Mouse (Mus musculus): Measurements from ENCODE around the gene Fbh1.

Fbh1 gene

DNA sequence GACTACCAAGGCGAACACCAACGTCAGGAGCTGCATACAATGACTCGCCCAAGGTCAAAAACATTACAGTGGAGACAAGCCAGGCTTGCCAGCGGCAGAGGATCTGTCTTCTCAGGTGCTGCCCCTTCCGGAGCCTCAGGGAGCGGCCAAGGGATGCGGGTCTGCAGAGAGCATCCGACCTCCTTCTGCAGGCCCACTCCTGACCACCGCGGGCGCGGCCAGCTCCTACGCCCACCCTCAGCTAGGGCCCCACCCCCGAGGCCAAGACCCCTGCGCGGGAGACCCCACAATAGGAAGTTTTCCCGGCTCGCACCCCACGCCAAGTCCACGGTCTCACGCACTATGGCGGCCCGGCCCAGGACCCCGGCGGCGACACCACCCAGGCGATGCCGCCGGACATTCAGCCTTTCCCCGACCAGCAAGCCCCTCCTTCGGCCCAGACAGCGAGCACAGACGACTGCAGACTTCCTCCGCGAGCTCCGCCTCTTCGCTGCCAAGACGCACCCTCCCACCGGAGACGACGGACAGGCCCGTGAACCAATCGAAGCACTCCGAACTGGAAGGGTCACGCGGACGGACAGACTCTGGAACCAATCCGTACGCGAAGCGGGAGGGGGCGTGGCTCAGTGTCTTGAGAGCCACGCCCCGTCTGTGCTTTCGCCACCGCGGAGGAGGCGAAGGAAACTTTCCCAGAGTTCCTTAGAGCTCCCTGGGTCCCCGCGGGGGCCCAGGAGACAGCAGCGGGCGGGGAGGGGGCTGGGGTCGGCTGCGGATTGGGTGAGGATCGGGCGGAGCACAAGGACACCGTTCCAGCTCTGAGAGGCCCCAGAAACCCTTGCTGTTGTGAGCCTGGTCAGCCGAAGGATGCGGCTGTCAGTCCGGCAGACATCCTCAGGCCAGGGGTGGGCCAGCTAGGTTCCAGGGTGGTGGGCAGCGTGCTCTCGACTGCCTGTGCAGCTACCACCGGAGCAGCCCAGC is at the start of gene Fbh1, which contains the start of gene Ankrd16:
Gene Fbh1, minus strand, starts transcription at position 492 of the 978 bp plus-strand sequence.
Gene Ankrd16, plus strand, starts transcription at position 786 of the 978 bp plus-strand sequence.
- DNase-seq (ENCODE audit: low spot score in 2 of 2) = peak; percentile 98 to 100

DNA sequence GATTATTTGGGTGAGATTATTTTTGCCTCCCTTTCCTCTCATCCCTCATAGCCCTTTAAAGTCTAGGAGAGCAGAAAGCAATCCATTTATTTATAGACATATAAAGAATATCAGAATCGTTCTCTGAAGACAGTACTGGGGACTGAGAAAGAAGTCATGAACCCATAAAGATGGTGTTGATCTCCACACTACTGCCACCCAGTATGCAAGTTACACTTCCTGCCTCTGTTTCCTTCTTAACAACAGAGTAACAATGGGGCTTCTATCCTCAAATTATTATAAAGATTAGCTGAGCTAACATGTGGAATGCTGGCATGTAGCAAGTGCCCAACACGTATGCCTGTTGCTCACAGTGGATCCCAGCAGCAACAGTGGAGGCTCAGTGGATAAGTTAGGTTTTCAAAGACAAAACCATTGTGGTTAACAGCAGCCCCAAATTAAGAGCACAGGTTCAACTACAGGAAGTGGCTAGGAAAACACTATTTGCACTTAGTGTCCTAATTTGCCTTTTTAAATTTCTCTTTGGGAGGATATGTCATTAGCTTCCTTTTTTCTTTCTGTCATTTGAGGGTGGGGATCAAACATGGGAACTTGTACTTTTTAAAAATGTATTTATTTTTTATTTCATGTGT is 24.0 kb upstream of the Fbh1 start:
- DNase-seq (ENCODE audit: low spot score in 2 of 2) = no peak

DNA sequence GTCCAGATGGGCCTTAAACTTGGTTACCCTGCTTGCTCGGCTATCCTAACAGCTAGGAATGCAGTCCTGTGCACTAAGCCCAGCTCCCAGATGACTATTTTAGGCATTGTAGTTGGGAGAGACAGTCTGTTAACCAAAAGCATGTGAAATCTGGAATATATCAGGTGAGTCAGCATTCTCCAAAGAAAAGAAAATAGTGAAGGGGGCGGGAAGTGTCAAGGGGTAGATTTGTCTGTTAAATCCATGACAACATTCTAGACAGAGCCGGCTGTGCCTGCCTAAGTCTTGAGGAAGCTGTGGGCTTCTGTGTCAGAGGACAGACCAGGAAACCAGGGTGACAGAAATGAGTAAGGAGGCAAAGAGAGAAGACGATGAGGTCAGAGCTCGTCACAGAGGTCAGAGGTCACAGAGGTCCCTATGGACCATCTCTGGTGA is 20.6 kb upstream of the Fbh1 start:
- DNase-seq (ENCODE audit: low spot score in 2 of 2) = no peak

DNA sequence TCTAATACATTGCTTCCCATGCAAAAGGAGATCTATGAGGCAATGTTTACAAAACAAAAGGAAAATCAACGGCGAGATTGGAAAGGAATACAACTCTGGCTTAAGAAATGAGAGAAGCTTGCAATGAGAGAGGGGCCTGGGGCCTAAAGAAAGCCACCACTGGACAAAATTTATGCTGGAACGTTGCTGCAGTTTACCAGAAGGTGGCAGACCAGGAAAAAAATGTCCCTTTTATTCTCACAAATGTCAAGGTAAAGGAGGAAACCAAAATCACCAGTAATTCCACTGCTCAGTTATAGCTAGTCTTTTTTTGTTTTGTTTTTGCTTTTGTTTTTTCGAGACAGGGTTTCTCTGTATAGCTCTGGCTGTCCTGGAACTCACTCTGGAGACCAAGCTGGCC is 17.3 kb upstream of the Fbh1 start:
- DNase-seq (ENCODE audit: low spot score in 2 of 2) = no peak

DNA sequence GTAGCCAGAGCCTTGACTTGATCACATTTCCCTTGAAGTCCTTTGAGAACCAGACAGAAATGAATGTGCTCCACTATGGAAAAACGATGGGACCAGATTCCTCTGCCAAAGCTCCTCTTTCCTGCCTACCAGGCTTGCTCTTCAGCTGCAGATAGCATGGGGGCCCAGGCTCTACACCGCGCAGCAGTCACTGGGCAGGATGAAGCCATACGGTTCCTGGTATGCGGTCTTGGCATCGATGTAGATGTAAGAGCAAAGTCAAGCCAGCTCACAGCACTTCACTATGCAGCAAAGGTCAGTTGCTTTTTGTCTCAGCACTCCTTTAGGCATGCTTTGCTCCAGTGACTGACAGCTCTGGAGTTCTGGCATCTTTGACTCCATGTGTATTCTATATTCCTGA is 6.8 kb upstream of the Fbh1 start:
- no peak for DNase-seq (ENCODE audit: low spot score in 2 of 2)

DNA sequence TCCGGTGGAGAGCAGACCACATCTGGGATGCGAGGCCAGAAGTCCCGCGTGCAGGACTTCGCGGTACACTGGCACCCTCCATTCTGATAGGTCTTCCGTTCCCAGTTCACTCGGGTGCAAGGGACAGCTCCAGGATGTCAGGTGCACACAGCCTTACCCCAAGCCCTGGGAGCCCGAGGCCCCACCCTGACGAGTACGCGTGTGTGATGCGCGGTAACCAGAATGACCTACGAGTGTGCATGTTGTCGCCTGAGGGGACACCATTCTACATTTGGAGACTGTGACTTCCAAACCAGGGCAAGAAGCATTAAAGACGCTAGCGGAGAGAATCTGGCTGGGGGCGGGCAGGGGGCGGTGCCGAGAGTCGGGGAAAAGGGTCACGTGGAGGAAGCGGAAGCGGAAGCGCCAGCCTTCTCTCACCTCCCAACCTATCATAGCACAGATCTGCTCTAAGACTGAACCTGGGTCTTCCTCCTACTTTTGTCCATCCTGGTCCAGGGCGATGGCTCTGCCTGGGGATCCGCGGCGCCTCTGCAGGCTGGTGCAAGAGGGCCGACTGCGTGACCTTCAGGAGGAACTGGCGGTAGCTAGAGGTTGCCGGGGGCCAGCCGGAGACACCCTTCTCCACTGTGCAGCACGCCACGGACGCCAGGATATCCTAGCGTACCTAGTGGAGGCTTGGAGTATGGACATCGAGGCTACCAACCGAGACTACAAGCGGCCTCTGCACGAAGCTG is 873 bp upstream of the Fbh1 start:
- peak; percentile 84 for DNase-seq (ENCODE audit: low spot score in 2 of 2)

DNA sequence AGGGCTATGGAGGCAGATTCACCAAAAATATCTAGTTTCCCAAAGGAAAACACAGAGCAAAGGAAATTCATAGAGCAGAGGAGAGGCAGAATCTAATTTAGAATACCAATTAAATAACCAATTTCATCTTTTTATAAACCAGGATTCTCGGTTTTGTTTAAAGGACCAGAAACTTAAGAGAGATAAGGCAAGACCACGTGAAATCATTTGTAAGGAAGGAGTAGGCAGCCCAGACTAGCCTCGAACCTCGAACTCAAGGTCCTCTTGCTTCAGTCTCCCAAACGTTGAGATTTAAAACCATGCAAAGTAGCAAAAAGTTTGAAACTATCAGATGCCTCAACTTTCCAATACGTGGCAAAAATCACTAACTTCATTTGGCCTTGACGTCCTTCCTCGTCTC is 967 bp downstream of the Fbh1 start:
- DNase-seq (ENCODE audit: low spot score in 2 of 2) = no peak

DNA sequence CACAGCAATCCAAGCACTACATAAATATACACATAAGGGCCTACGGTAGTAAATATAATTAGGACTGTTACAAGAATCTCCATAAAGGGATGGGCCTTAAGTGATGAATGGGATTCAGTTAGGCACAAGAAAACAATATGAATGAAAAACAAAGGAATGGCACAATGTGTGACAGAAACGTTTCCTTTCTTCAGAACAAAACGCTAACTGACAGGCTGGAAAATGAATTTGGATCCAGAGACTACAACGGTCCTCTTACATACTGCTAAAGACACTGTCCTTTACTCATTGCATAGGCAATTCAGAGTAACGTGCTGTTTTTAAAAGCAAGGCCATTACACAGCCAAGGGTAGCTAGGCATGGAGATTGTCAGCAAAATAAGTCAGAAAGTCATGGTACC is 2.3 kb downstream of the Fbh1 start:
- DNase-seq (ENCODE audit: low spot score in 2 of 2) = no peak

DNA sequence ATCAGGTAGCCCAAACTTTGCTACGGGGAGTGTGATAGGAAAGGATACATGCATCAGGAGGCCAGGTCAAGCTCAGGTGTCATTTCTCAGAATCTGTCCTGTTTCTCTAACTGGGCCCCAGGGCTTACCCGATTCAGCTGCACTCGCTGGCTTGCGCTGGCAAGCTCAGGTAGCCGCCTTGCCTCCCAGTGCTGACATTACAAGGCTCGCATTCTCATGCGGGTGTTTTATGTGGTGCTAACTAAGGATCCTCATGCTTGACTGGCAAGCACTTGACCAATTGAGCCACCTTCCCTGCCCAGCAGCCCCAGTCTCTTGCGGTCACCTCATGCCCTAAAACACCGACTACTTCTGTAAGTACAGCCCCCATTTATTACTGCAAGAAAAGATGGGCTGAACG is 3.0 kb downstream of the Fbh1 start:
- DNase-seq (ENCODE audit: low spot score in 2 of 2) = no peak

DNA sequence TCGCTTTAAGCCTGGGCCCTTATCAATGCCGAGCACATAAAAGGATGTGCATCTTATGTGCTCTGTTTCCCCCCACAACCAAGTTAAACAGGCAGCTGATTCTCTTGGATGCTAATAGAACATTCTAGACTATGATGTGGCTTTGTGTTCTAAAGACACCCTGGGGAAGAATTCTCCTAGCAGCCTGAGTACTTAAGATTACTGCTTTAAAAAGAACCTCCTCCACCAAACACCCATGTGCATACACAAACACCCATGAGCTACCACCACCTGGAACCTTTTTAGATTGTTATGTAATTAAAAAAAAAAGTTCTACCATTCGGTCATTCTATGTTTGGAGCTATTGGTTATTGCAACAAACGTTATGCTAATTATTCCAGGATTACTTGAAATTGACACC is 5.0 kb downstream of the Fbh1 start:
- DNase-seq (ENCODE audit: low spot score in 2 of 2) = no peak

DNA sequence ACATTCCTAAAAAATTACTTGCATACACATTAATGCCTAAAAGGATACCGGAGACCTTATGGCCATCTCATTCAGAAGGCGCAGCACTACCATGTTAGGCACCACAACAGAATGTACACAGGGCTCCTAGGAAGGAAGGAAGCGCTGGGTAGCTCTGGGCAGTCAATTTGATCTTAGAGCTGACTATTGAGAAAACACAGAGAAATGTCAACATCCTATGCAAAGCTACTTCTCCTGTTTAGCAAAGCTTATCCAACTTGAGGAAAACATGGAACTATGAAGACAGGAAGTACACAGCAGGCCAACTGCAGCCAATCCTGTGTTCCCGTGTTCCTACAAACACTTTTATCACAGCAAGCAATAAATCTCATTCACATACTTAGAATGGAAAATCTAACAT is 5.7 kb downstream of the Fbh1 start:
- DNase-seq (ENCODE audit: low spot score in 2 of 2) = no peak

DNA sequence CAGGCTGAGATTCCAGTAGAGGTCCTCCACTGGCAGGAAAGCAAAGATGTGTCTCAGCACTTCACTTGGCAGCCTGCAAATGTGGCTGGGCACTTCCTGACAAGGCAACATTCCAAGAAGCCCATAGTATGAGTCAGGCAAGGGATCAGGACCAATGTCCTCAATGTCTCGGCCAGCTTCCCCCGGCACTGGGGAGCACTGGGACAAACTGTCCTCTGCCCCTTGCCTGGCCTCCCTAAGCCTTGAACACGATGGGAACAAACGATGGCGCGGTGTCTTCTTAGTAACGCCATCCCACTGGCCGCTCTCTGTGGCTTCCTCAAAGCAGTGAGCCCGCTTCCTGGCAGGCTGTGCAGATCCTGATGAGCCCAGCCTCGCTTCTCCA is 10.2 kb downstream of the Fbh1 start:
- no peak for DNase-seq (ENCODE audit: low spot score in 2 of 2)

DNA sequence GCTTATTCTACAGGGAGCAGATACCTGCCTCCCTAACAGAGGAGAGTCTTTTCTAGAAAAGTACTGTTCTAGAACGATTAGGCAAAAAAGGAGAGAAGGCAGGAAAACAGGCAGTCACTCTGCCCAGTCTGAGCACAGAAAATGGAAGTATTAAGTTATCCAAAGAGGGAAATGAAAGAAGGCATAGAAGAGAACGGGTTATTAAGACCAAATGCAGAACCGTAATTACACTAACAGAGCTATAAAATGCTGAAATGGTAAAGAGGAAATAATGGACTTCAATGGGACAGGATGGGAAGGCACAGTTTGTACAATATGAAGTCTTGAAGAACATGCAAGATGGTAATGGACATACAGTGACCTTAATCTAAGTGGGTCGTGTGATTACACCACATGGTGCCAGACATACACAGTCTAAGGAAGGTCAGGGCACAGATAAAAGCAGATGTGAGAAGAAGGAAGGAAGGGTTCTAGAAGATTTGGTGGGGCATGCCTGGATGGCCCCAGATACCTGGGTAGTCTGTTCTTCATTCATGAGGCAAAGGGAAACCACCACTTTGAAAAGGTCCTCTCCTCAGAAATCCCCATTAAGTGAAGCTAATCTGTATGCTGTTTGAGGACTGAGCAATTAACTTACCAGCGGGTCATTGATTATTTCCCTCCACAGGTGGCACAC is 10.8 kb downstream of the Fbh1 start:
- DNase-seq (ENCODE audit: low spot score in 2 of 2) = no peak

DNA sequence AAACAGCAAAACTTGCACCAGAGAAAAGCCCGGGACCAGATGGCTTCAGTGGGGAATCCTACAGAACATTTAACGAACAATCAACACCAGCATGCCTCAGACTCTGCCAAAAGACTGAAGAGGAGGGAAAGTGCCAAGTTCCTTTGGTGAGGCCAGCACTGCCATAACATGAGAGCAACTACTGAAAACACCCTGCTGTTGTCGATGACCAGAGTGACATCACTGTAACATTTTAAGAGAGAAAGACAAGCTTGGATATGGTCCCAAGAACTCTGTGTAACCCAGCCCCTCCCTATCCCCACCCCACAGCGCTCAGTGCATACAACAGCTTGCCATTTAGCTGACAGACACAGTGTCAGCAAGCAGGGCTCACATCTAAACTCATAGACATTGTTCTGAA is 11.7 kb downstream of the Fbh1 start:
- peak; percentile 30 to 33 for DNase-seq (ENCODE audit: low spot score in 2 of 2)

DNA sequence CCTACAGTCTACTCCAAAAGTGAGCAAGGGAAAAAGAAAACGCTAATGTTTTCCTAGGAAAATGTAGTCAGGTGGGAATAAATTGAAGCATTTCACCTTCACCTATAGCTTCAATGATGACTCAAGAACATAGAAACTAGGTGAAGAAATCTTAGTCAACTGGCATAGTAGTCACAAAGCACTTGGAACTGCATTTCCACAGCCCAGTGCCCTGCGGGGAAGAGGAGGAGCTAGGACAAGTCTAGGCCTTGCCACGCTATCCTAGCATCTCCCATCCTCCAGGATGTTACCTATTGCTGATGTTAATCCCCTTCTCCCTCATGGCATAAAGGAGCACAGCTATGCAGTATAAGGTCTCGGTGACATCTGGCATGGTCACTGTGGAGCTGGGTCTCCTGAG is 14.8 kb downstream of the Fbh1 start:
- no peak for DNase-seq (ENCODE audit: low spot score in 2 of 2)

DNA sequence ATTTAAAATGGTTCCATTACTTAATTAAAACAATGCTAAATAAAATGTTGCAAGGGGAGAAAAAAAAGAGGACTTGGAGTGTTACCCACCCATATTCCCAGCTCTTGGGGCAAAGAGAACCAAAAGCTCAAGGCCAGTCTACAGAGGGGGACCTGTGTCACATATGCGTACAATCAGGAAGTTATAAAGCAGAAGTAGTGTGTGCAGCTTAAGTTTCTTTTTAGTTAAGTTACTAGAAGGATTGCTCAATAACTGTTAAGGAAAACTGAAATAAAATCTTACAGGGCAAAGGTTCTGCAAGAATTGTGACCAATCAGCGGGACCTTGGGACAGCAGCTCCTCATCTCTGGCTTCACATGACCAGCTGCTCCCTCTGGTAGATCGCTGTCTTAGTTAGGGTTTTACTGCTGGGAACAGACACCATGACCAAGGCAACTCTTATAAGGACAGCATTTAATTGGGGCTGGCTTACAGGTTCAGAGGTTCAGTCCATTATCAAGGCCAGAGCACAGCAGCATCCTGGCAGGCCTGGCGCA is 37.8 kb downstream of the Fbh1 start:
- peak in 1 of 2 experiments; percentile 15 for DNase-seq (ENCODE audit: low spot score in 2 of 2)

DNA sequence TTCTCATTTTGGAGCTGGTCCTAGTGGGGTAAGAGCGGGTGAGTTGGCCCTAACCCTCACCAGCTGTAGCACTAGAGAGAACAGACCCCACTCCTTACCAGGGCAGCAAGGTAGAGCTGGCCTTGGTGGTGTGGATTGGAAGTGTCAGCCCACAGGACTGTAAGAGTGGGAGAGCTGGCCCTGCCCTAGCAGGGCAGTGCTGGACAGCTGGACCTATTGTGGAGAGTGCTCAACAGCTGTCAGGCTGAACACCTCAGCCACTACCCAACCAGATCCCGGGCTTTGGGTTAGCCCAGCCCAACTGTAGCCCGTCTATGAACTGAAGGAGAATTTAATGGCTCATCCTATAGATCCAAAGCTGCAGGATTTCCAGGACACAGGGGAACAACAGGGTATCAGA is 38.6 kb downstream of the Fbh1 start:
- no peak for DNase-seq (ENCODE audit: low spot score in 2 of 2)

DNA sequence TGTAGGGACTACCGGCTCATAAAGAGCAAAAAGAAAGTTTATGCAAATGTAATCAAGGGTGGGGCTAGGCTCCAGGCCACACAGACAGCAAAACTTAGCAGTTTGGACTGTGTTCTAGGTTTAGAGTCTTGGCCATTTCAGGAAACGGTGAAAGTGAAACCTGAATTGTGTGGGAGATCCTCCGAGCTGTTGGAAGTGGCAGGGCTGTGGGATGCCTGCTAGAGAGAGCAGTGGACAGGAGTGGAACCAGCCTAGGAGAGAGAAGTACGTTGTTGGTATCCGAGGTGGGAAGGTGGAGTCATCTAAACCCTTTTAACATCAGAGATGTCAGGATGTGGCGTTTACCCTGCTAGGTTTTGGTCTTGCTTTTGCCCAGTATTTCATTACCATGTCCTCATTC is 41.5 kb downstream of the Fbh1 start:
- DNase-seq (ENCODE audit: low spot score in 2 of 2) = no peak

DNA sequence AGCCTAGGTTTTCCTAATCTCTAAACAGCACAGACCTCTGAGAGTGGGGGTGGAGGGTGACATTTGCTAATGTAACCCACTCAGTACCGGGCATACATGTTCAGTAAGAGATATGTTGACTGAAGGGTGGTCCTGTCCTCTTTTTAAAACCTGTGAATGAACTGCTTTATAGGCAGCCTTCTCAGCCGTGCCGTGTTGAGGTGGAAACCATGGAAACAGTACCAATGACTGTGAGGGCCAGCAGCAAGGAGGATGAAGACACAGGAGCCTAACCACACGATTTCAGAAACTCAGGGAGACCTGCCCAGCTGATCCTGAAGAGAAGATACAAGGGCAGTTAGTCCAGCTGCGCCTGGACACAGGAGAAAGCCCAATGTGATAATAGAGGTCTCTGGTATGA is 44.4 kb downstream of the Fbh1 start:
- DNase-seq (ENCODE audit: low spot score in 2 of 2) = no peak

DNA sequence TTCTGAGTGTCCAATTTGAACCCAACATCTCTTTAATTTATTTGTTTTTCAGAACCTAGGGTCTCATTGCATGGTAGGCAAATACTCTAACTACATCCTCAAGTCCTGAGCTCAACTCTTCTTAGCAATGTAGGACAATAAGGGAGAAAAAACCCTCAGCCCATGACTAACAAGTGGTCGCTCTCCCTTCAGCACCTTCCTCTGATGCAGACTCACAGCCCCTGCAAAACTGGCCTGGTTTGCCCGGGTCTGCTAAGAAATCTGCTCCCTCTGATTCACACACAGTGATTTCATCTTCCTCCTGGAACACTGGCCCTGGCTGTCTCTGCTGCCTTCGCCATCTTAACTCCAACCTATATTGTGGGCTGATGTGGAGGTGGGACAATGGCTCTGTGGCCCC is 48.3 kb downstream of the Fbh1 start:
- DNase-seq (ENCODE audit: low spot score in 2 of 2) = no peak

DNA sequence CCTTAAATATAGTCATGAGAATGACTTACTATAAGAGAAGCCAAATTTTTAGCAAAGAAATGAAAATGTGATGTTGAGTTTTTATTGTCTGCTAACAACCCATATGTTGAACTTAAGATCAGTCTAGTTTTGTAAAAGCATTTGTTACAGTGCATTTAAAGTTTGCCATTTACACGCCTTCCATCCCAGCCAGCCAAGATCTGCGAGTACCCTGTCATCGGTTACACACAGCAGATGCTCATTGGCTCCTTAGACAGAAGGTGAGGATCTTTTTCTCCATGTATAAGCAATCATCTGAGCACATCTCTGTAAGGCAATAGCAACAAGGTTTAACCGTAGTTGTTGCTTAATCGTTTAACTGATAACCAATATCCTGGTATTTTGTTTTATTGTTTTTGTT is 49.8 kb downstream of the Fbh1 start:
- no peak for DNase-seq (ENCODE audit: low spot score in 2 of 2)

DNA sequence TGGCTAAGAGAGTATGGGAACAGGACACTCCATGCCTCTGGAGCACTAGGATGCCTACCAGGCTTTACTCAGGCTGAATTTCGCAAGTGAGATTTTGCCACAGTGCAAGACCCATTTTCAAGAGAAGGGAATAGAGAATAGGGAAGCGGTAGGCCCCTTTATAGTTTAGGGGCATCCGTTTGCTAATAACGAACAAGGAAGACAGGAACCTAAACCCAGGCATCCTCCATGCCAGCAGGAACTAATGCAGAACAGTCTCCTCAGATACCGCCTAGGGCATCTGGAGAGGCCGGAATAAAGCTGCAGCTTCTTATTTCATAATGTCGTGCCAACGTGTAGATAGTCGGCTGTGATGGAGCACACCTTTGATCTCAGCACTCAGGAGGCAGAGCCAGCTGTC is 54.8 kb downstream of the Fbh1 start:
- no peak for DNase-seq (ENCODE audit: low spot score in 2 of 2)
